Mouse (Mus musculus) lung, postnatal 0 days (tissue): ENCODE data around the gene Hmgn2.

ENCODE experiments used
- CTCF ChIP-seq: IDR thresholded peaks from 2 replicates; pipeline ENCODE4 v1.5.1; 2016; ENCODE audit warnings: antibody characterized with exemption, mild to moderate bottlenecking
- EP300 ChIP-seq: IDR thresholded peaks from 2 replicates; pipeline ENCODE4 v1.6.1; 2016; ENCODE audit warnings: antibody characterized with exemption, mild to moderate bottlenecking, control low read depth

DNA sequence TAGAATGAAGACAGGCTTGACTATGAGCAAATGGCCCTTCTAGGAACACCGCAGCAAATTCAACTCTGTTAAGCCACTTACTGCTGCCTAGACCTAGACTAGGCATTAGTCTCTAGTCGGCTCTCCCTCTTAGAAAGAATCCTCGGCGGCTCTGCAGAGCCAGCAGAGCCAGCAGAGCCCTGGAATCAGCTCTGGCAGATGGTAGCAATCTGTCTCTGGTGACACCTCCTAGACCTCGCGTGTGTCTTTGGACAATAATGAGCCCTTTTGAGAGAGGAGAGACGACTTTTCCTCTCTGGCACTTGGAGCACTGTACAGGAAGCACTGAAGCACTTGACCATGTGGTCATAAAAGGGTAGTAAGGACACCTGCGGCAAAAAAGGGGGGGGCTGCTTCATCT lies 3.3 kb upstream of the Hmgn2 start:
- TF ChIP-seq CTCF (no peak), EP300 (no peak)
